Mouse (Mus musculus): ENCODE data around the gene Olfr141. TPM values are rescaled to one million over a fixed set of nuclear protein-coding genes. Genes with fewer than 3 reads are reported as not detected.

The Olfr141 gene
- polyA plus RNA-seq, 1 experiment, result not detected

GRCm38 (mm10) chr2:86758893-86759292, 50.9 kb downstream of the Olfr141 start, which contains the start of gene Olfr1090:
TSS of gene Olfr1090 (minus strand) at chr2:86758993.
- Histone ChIP-seq H3K36me3 (ENCODE audit: control insufficient read depth, insufficient read depth) (no peaks in the 10 kb centered on the region), H3ac (ENCODE audit: control insufficient read depth, insufficient read length) (no peak within 1 kb of the TSS), H3K79me2 (ENCODE audit: control insufficient read depth, insufficient read depth) (no peaks in the 10 kb centered on the region), H3K27me3 (ENCODE audit: control insufficient read depth, insufficient read depth, insufficient read length) (no peaks in the 10 kb centered on the region), H3K4me3 (no peak within 1 kb of the TSS), H3K4me2 (ENCODE audit: low read depth) (no peak within 1 kb of the TSS)
- no peak for TF ChIP-seq E2F4 (IDR thresholded peaks at IDR 0.05; ENCODE audit: insufficient read depth)
- no peak for TF ChIP-seq TCF3 (IDR thresholded peaks at IDR 0.05; ENCODE audit: insufficient read length, low read depth)
- TF ChIP-seq CEBPB (IDR thresholded peaks at IDR 0.05; ENCODE audit: insufficient read depth, poor library complexity, severe bottlenecking), result no peak
- TF ChIP-seq TCF12 (IDR thresholded peaks at IDR 0.05; ENCODE audit: insufficient read depth, poor library complexity, severe bottlenecking), result no peak
- TF ChIP-seq SRF (IDR thresholded peaks at IDR 0.05; ENCODE audit: control insufficient read depth, insufficient read length, low read depth), result no peak
- TF ChIP-seq MYOG (IDR thresholded peaks at IDR 0.05; ENCODE audit: control insufficient read depth in 1 of 3, insufficient read depth in 1 of 3, insufficient read length in 2 of 3, low read depth in 2 of 3), result no peak
- TF ChIP-seq POLR2AphosphoS2 (IDR thresholded peaks at IDR 0.05; ENCODE audit: insufficient read length, low read depth), result no peak
- no peak for TF ChIP-seq USF1 (IDR thresholded peaks at IDR 0.05; ENCODE audit: low read depth)
- TF ChIP-seq REST (IDR thresholded peaks at IDR 0.05; ENCODE audit: insufficient read depth, insufficient read length), result no peak
- TF ChIP-seq MAX (IDR thresholded peaks at IDR 0.05; ENCODE audit: low read depth), result no peak
- TF ChIP-seq POLR2A (IDR thresholded peaks at IDR 0.05; ENCODE audit: insufficient read length, low read depth), result no peak
- no peak for TF ChIP-seq MYOD1 (IDR thresholded peaks at IDR 0.05; ENCODE audit: control insufficient read depth in 1 of 3, insufficient read length in 2 of 3, low read depth in 2 of 3)

Other genes starting within 250 kb of the Olfr141 start
- not detected for gene Olfr1082, start 211.1 kb downstream of the Olfr141 start, polyA plus RNA-seq (2012; fragmentation: generic; extraction: Trizol)
- gene Olfr1084, start 170.3 kb downstream of the Olfr141 start, polyA plus RNA-seq (2012; fragmentation: generic; extraction: Trizol), result not detected
- gene Olfr1085, start 148.0 kb downstream of the Olfr141 start, polyA plus RNA-seq (2012; fragmentation: generic; extraction: Trizol), result not detected
- gene Olfr1086, start 129.9 kb downstream of the Olfr141 start, polyA plus RNA-seq (2012; fragmentation: generic; extraction: Trizol), result not detected
- not detected for gene Olfr1087, start 111.6 kb downstream of the Olfr141 start, polyA plus RNA-seq (2012; fragmentation: generic; extraction: Trizol)
- gene Olfr1089, start 76.3 kb downstream of the Olfr141 start, polyA plus RNA-seq (2012; fragmentation: generic; extraction: Trizol), result not detected
- gene Olfr1090, start 51.0 kb downstream of the Olfr141 start, polyA plus RNA-seq (2012; fragmentation: generic; extraction: Trizol), result not detected
- gene Olfr1093, start 27.5 kb downstream of the Olfr141 start, polyA plus RNA-seq (2012; fragmentation: generic; extraction: Trizol), result not detected
- gene Olfr1094, start 14.6 kb upstream of the Olfr141 start, polyA plus RNA-seq (2012; fragmentation: generic; extraction: Trizol), result not detected
- not detected for gene Olfr1095, start 41.7 kb upstream of the Olfr141 start, polyA plus RNA-seq (2012; fragmentation: generic; extraction: Trizol)
- not detected for gene Gm13723, start 64.8 kb upstream of the Olfr141 start, polyA plus RNA-seq (2012; fragmentation: generic; extraction: Trizol)
- gene Olfr1097, start 82.2 kb upstream of the Olfr141 start, polyA plus RNA-seq (2012; fragmentation: generic; extraction: Trizol), result not detected
- not detected for gene Olfr1098, start 114.5 kb upstream of the Olfr141 start, polyA plus RNA-seq (2012; fragmentation: generic; extraction: Trizol)
- not detected for gene Olfr1099, start 150.7 kb upstream of the Olfr141 start, polyA plus RNA-seq (2012; fragmentation: generic; extraction: Trizol)
- gene Olfr1100, start 169.9 kb upstream of the Olfr141 start, polyA plus RNA-seq (2012; fragmentation: generic; extraction: Trizol), result not detected
- not detected for gene Olfr1101, start 181.2 kb upstream of the Olfr141 start, polyA plus RNA-seq (2012; fragmentation: generic; extraction: Trizol)
- gene Olfr1102, start 188.4 kb upstream of the Olfr141 start, polyA plus RNA-seq (2012; fragmentation: generic; extraction: Trizol), result not detected
- gene Olfr1104, start 217.1 kb upstream of the Olfr141 start, polyA plus RNA-seq (2012; fragmentation: generic; extraction: Trizol), result not detected
- not detected for gene Olfr1105, start 226.5 kb upstream of the Olfr141 start, polyA plus RNA-seq (2012; fragmentation: generic; extraction: Trizol)
- not detected for gene Olfr1106, start 242.3 kb upstream of the Olfr141 start, polyA plus RNA-seq (2012; fragmentation: generic; extraction: Trizol)

Measured in myocyte (in vitro differentiated cells).